In the genomic region with DNA sequence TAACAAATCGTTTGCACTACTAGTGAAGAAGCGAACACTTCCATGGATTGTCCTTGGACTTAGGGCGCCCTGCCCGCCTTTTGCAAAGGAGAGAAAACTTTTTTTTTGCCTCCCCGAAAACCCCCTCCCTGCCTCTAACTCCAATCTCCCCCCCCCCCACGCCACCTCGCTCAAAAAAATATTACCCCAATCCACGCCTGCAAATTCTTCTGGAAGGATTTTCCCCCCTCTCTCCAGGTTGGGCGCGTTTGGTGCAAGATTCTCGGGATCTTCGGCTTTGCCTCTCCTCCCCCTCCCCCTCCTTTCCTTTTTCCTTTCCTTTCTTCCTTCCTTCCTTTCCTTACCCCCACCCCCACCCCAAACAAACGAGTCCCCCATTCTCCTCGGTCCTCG, we compare ENCODE assay signal across 10 mouse cellular contexts. TPM values are rescaled to one million over a fixed set of nuclear protein-coding genes. Genes with fewer than 3 reads are reported as not detected.
A peak's percentile ranks its signal among the peaks of the same experiment; 100 is the strongest.
DNase-seq lines count a peak whose midpoint lies in the region; ATAC-seq and TF ChIP-seq lines count a peak whose summit lies in the region.
"Had no signal": no experiment of that assay in that cellular context is flagged by ENCODE, and none has a peak within 500 bp of the region (broad histone marks: within the 10 kb centered on the region; RNA-seq: fewer than 3 reads in every experiment).

No protein-coding gene starts in this region.

- no peak overlapping the region for H3K9ac ChIP-seq in neural tube, embryonic 11.5 days (ENCODE audit: low read length)
- H3K9ac ChIP-seq in liver, embryonic 12.5 days = no peak overlapping the region
- H3K9ac ChIP-seq in stomach, postnatal 0 days (ENCODE audit: low read length) = no peak overlapping the region

- H3K4me1 ChIP-seq in neural tube, embryonic 11.5 days (ENCODE audit: control insufficient read depth, insufficient read depth, low read length) = peaks cover 4% of the 10 kb centered on the region; the same call in 1 of the 2 replicates
- peaks cover 7% of the 10 kb centered on the region for H3K4me1 ChIP-seq in liver, embryonic 12.5 days
- H3K4me1 ChIP-seq in stomach, postnatal 0 days (replicated peaks; ENCODE audit: control insufficient read depth, insufficient read depth) = no peaks in the 10 kb centered on the region

- TF ChIP-seq EP300 in stomach, postnatal 0 days (optimal IDR thresholded peaks at IDR 0.05) = no peak

- H3K27ac ChIP-seq in gastrocnemius, adult 2 months = peak overlapping the region; percentile 76
- no peak overlapping the region for H3K27ac ChIP-seq in neural tube, embryonic 11.5 days (ENCODE audit: low read depth, low read length)
- no peak overlapping the region for H3K27ac ChIP-seq in liver, embryonic 12.5 days
- H3K27ac ChIP-seq in stomach, postnatal 0 days (replicated peaks) = no peak overlapping the region

- H3K4me3 ChIP-seq in gastrocnemius, adult 2 months = peak overlapping the region; percentile 73
- peak overlapping the region; percentile 28 for H3K4me3 ChIP-seq in neural tube, embryonic 11.5 days (ENCODE audit: low read depth, low read length)
- peak overlapping the region; percentile 28; the same call in 1 of the 2 replicates for H3K4me3 ChIP-seq in liver, embryonic 12.5 days
- peak overlapping the region; percentile 32 for H3K4me3 ChIP-seq in stomach, postnatal 0 days (ENCODE audit: low read depth, low read length)

- under 1% methylated on average over 15 of the region's 15 CpGs for WGBS in neural tube, embryonic 11.5 days
- 1% methylated on average over 15 of the region's 15 CpGs for WGBS in liver, embryonic 12.5 days (ENCODE audit: insufficient replicate concordance)
- under 1% methylated on average over 15 of the region's 15 CpGs for WGBS in stomach, postnatal 0 days

- no peak for DNase-seq in gastrocnemius, adult 2 months
- no peak for DNase-seq in gastrocnemius, postnatal 10 days
- DNase-seq in neural tube, embryonic 11.5 days (ENCODE audit: low spot score) = no peak
- no peak for DNase-seq in neural tube, embryonic 10.5 days (ENCODE audit: extremely low spot score, low spot score)
- no peak for DNase-seq in stomach, postnatal 0 days (ENCODE audit: low spot score)
- no peak for DNase-seq in layer of hippocampus, adult 9-10 months (ENCODE audit: low spot score)
- DNase-seq in frontal cortex, adult 2 months (ENCODE audit: extremely low spot score in 1 of 2, low spot score in 1 of 2) = no peak

- peaks cover 96% of the 10 kb centered on the region for H3K27me3 ChIP-seq in neural tube, embryonic 11.5 days (ENCODE audit: control insufficient read depth, insufficient read depth, low read length)
- H3K27me3 ChIP-seq in liver, embryonic 12.5 days (replicated peaks) = peaks cover 100% of the 10 kb centered on the region
- H3K27me3 ChIP-seq in stomach, postnatal 0 days (ENCODE audit: control insufficient read depth, insufficient read depth, low read length) = peaks cover 47% of the 10 kb centered on the region

- no peak for TF ChIP-seq CTCF in gastrocnemius, adult 2 months (IDR thresholded peaks at IDR 0.05)
- no peak for TF ChIP-seq CTCF in stomach, postnatal 0 days (IDR thresholded peaks at IDR 0.05; ENCODE audit: low read depth)

- intact Hi-C loops in gastrocnemius, adult 2 months (cut with DNase I) = no loop called here

- peak overlapping the region; percentile 33 for H3K4me2 ChIP-seq in neural tube, embryonic 11.5 days (ENCODE audit: low read depth)
- H3K4me2 ChIP-seq in liver, embryonic 12.5 days = peak overlapping the region; percentile 48
- peak overlapping the region; percentile 42 for H3K4me2 ChIP-seq in stomach, postnatal 0 days (replicated peaks; ENCODE audit: low read depth)

- no peak for ATAC-seq in neural tube, embryonic 11.5 days (ENCODE audit: insufficient read depth, low FRiP score, low TSS enrichment)
- ATAC-seq in liver, embryonic 12.5 days = no peak
- ATAC-seq in stomach, postnatal 0 days (ENCODE audit: low FRiP score, low TSS enrichment) = no peak

- no peaks in the 10 kb centered on the region for H3K36me3 ChIP-seq in neural tube, embryonic 11.5 days (ENCODE audit: control insufficient read depth, insufficient read depth, low read length)
- no peaks in the 10 kb centered on the region for H3K36me3 ChIP-seq in liver, embryonic 12.5 days
- no peaks in the 10 kb centered on the region for H3K36me3 ChIP-seq in stomach, postnatal 0 days (ENCODE audit: control insufficient read depth, insufficient read depth, low read length)

- H3K9me3 ChIP-seq in neural tube, embryonic 11.5 days (ENCODE audit: control insufficient read depth, low read length) = no peaks in the 10 kb centered on the region
- no peaks in the 10 kb centered on the region for H3K9me3 ChIP-seq in liver, embryonic 12.5 days (replicated peaks)
- no peaks in the 10 kb centered on the region for H3K9me3 ChIP-seq in stomach, postnatal 0 days (ENCODE audit: control insufficient read depth, low read length)

RNA-seq across cellular contexts. Expression of gene Emx2, which starts 0.6 kb away (rescaled TPM):
- total RNA-seq in gastrocnemius, adult 2 months (2021) = 1 to 10 TPM in 1 of 2 experiments, under 1 TPM in 1; 0.89 to 1.9 TPM
- 1 to 10 TPM in 1 of 2 experiments, under 1 TPM in 1; 0.68 to 1.6 TPM for total RNA-seq in gastrocnemius, postnatal 10 days (2021)
- 1.7 and 3.9 TPM in 2 replicates for polyA plus RNA-seq in neural tube, embryonic 11.5 days (2014; fragmentation: Nextera tagmentation; extraction: Ambion mirVana)
- polyA plus RNA-seq in liver, embryonic 12.5 days (2016; fragmentation: Nextera tagmentation; extraction: Ambion mirVana) = 0.05 and 0.11 TPM in 2 replicates
- 0.05 and 0.08 TPM in 2 replicates for polyA plus RNA-seq in stomach, postnatal 0 days (2015; fragmentation: Nextera tagmentation; extraction: Ambion mirVana)
- 9.6 and 12.1 TPM in 2 replicates for polyA plus RNA-seq in frontal cortex, adult 2 months (2012; rRNA removed)
- total RNA-seq: common myeloid progenitor, adult 5-6 weeks; neutrophil, adult 5-6 weeks had no signal
